Mouse (Mus musculus) neural tube, embryonic 14.5 days (tissue): ENCODE data around the gene Gm21518. TPM values are rescaled to one million over a fixed set of nuclear protein-coding genes. Genes with fewer than 3 reads are reported as not detected.
"Not testable (repeated sequence)": the region's sequence is repeated elsewhere in the genome, so short reads cannot be mapped to it uniquely, and the experiment has no call there.

Experiments used
- ATAC-seq: fragments of 200-750 bp; cut with Nextera tagmentation; 2 replicates; pipeline ENCODE4 v1.8.0; 2017; ENCODE audit warnings: low read depth, mild to moderate bottlenecking, moderate TSS enrichment, moderate library complexity
- H3K27ac ChIP-seq: fragments of 300-500 bp; sonication (generic); 2 replicates; pipeline ENCODE4 v1.5.1; 2014; ENCODE audit warnings: low read depth, mild to moderate bottlenecking, control low read depth, low read length, moderate library complexity, mixed read lengths
- H3K27me3 ChIP-seq: fragments of 300-500 bp; sonication (generic); 2 replicates; pipeline ENCODE4 v1.6.1; 2014; ENCODE audit warnings: low read length; ENCODE audit not compliant: control insufficient read depth, insufficient read depth
- H3K36me3 ChIP-seq: fragments of 300-500 bp; sonication (generic); 2 replicates; pipeline ENCODE4 v1.6.1; 2014; ENCODE audit warnings: low read length, mixed read lengths; ENCODE audit not compliant: control insufficient read depth, insufficient read depth
- H3K4me1 ChIP-seq: fragments of 300-500 bp; sonication (generic); 2 replicates; pipeline ENCODE4 v1.6.1; 2014; ENCODE audit warnings: low read length; ENCODE audit not compliant: control insufficient read depth, insufficient read depth
- H3K4me2 ChIP-seq: fragments of 300-500 bp; sonication (generic); 2 replicates; pipeline ENCODE4 v1.6.1; 2014; ENCODE audit warnings: mild to moderate bottlenecking, low read depth, low read length, control low read depth
- H3K4me3 ChIP-seq: fragments of 300-500 bp; sonication (generic); 2 replicates; pipeline ENCODE4 v1.5.1; 2014; ENCODE audit warnings: low read depth, low read length, control low read depth, mixed read lengths
- H3K9ac ChIP-seq: fragments of 300-500 bp; sonication (generic); replicated peaks from 2 replicates; pipeline ENCODE4 v1.6.1; 2014; ENCODE audit warnings: low read depth, mild to moderate bottlenecking, control low read depth, low read length, mixed read lengths
- H3K9me3 ChIP-seq: fragments of 300-500 bp; sonication (generic); 2 replicates; pipeline ENCODE4 v1.6.1; 2016; ENCODE audit warnings: low read length; ENCODE audit not compliant: control insufficient read depth
- WGBS: fragments of 180-500 bp; shearing (Covaris S2); extraction: QIAGEN DNeasy Blood & Tissue Kit; methylation state at CpG from one replicate; pipeline ENCODE4 v1.1.7; 2014; 5-methylcytosine and 5-hydroxymethylcytosine counted together
- polyA plus RNA-seq: library from polyadenylated mRNA; unstranded; fragments of >200 nt; fragmentation: Nextera tagmentation; extraction: Ambion mirVana; gene quantifications from 2 replicates; pipeline ENCODE4 v1.2.1, GENCODE M21; 2014

Gm21518 gene
- polyA plus RNA-seq = not detected in 2 replicates

GRCm38 (mm10) chrY:62190566-62190965 is at the start of gene Gm21518:
Gene Gm21518 (plus strand): TSS chrY:62190866.
- ATAC-seq, H3K4me3 ChIP-seq: not testable (repeated sequence)
- no CpG with 5 or more reads among the region's 6 CpGs for WGBS

More at GRCm38 (mm10) chrY:62190566-62190965, at the start of gene Gm21518:
- not testable (repeated sequence) for H3K9ac ChIP-seq, H3K4me1 ChIP-seq, H3K4me2 ChIP-seq, H3K27ac ChIP-seq, H3K9me3 ChIP-seq, H3K36me3 ChIP-seq, H3K27me3 ChIP-seq
